Mouse (Mus musculus) left cerebral cortex, postnatal 25 days (tissue): ENCODE measurements around the gene Nhlh2. TPM values are rescaled to one million over a fixed set of nuclear protein-coding genes. Genes with fewer than 3 reads are reported as not detected.

Experiments
- total RNA-seq, 2 experiments: library from RNA; stranded (reverse); gene quantifications; 2 replicates each; pipeline ENCODE4 v1.2.3; 2021

The Nhlh2 gene
- total RNA-seq, 2 experiments from 2014 or later = 0.18 to 0.27 TPM

Other genes with a start within 250 kb of the Nhlh2 start
- gene Mab21l3, start 161.1 kb upstream of the Nhlh2 start, total RNA-seq = under 1 TPM; 0.44 to 0.50 TPM
- 1 to 10 TPM; 7.3 to 9.2 TPM for gene Slc22a15, start 85.6 kb upstream of the Nhlh2 start, total RNA-seq
- gene Casq2, start 76.3 kb downstream of the Nhlh2 start, total RNA-seq = 1 to 10 TPM; 1.3 to 1.4 TPM
- 1 to 10 TPM; 4.2 to 5.7 TPM for gene Vangl1, start 194.6 kb downstream of the Nhlh2 start, total RNA-seq